Mouse (Mus musculus) heart, embryonic 14.5 days (tissue): ENCODE results near the gene Cldn11. TPM values are rescaled to one million over a fixed set of nuclear protein-coding genes. Genes with fewer than 3 reads are reported as not detected.

Experiments
- ATAC-seq: fragments of 200-750 bp; cut with Nextera tagmentation; 2 replicates; pipeline ENCODE4 v1.8.0; 2017; ENCODE audit warnings: low read depth, moderate TSS enrichment; ENCODE audit not compliant: insufficient number of reproducible peaks, insufficient read depth, low FRiP score
- H3K27ac ChIP-seq, 2 experiments: fragments of 200-500 bp in 1 of 2; fragments of 300-500 bp in 1 of 2; sonication (generic) in 1 of 2; replicated peaks in 1 of 2; 2 replicates each; pipeline ENCODE4 v1.5.1; 2012 to 2014; ENCODE audit warnings: low read depth in 2 of 2, low read length in 2 of 2, control low read depth in 1 of 2, mild to moderate bottlenecking in 1 of 2, mixed read lengths in 1 of 2; ENCODE audit not compliant: control insufficient read depth in 1 of 2, insufficient read depth in 1 of 2
- H3K27me3 ChIP-seq: fragments of 300-500 bp; sonication (generic); 2 replicates; pipeline ENCODE4 v1.6.1; 2014; ENCODE audit warnings: mild to moderate bottlenecking, low read length, control low read depth; ENCODE audit not compliant: control insufficient read depth, insufficient read depth
- H3K36me3 ChIP-seq: fragments of 300-500 bp; sonication (generic); 2 replicates; pipeline ENCODE4 v1.6.1; 2014; ENCODE audit warnings: mild to moderate bottlenecking, control low read depth, low read length, mixed read lengths; ENCODE audit not compliant: control insufficient read depth, insufficient read depth
- H3K4me1 ChIP-seq, 2 experiments: fragments of 200-500 bp in 1 of 2; fragments of 300-500 bp in 1 of 2; sonication (generic) in 1 of 2; 2 replicates each; pipeline ENCODE4 v1.6.1; 2012 to 2014; ENCODE audit warnings: low read length in 2 of 2, control low read depth in 1 of 2, mixed read lengths in 1 of 2; ENCODE audit not compliant: control insufficient read depth in 2 of 2, insufficient read depth in 2 of 2
- H3K4me2 ChIP-seq: fragments of 300-500 bp; sonication (generic); 2 replicates; pipeline ENCODE4 v1.6.1; 2014; ENCODE audit warnings: mild to moderate bottlenecking, low read length
- H3K4me3 ChIP-seq, 2 experiments: fragments of 200-500 bp in 1 of 2; fragments of 300-500 bp in 1 of 2; sonication (generic) in 1 of 2; 2 replicates each; pipeline ENCODE4 v1.5.1; 2012 to 2014; ENCODE audit warnings: low read length in 2 of 2, mild to moderate bottlenecking in 2 of 2, control low read depth in 1 of 2, low read depth in 1 of 2, moderate library complexity in 1 of 2; ENCODE audit not compliant: control insufficient read depth in 1 of 2, insufficient read depth in 1 of 2
- H3K9ac ChIP-seq: fragments of 300-500 bp; sonication (generic); 2 replicates; pipeline ENCODE4 v1.6.1; 2014; ENCODE audit warnings: mild to moderate bottlenecking, low read length
- H3K9me3 ChIP-seq: fragments of 300-500 bp; sonication (generic); 2 replicates; pipeline ENCODE4 v1.6.1; 2016; ENCODE audit warnings: low read length, control low read depth; ENCODE audit not compliant: control insufficient read depth
- WGBS: fragments of 180-500 bp; shearing (Covaris S2); extraction: QIAGEN DNeasy Blood & Tissue Kit; methylation state at CpG from one replicate; pipeline ENCODE4 v1.1.7; 2014; 5-methylcytosine and 5-hydroxymethylcytosine counted together
- polyA plus RNA-seq: library from polyadenylated mRNA; unstranded; fragments of >200 nt; fragmentation: Nextera tagmentation; extraction: Ambion mirVana; gene quantifications from 2 replicates; pipeline ENCODE4 v1.2.1, GENCODE M21; 2014

Gene Cldn11
- polyA plus RNA-seq, 1 experiment from 2014 or later, result 6.8 TPM

GRCm38 (mm10) chr3:31213802-31214201 is 64.1 kb downstream of the Cldn11 start:
- H3K27me3 ChIP-seq, result no peaks in the 10 kb centered on the region
- no peaks in the 10 kb centered on the region for H3K9me3 ChIP-seq
- no peak for ATAC-seq

More at GRCm38 (mm10) chr3:31213802-31214201, 64.1 kb downstream of the Cldn11 start:
- no peaks in the 10 kb centered on the region; a peak in 1 of 4 replicates for H3K4me1 ChIP-seq
- H3K4me3 ChIP-seq, result no peak overlapping the region
- H3K4me2 ChIP-seq, result no peak overlapping the region
- H3K36me3 ChIP-seq, result no peaks in the 10 kb centered on the region
- H3K27ac ChIP-seq, result no peak overlapping the region
- no peak overlapping the region for H3K9ac ChIP-seq
- WGBS, result 35% methylated on average over 3 of the region's 3 CpGs

Other genes starting within 250 kb of the Cldn11 start
- gene Phc3, start 180.5 kb upstream of the Cldn11 start, polyA plus RNA-seq, result 6.6 and 7.2 TPM in 2 replicates
- gene Prkci, start 154.2 kb upstream of the Cldn11 start, polyA plus RNA-seq, result 18.4 and 21.1 TPM in 2 replicates
- gene Skil, start 54.9 kb upstream of the Cldn11 start, polyA plus RNA-seq, result 16.7 and 19.0 TPM in 2 replicates
- gene Slc7a14, start 160.5 kb downstream of the Cldn11 start, polyA plus RNA-seq, result 0.62 and 0.66 TPM in 2 replicates